Mouse (Mus musculus) kidney, postnatal 14 days (tissue): ENCODE data around the gene Gm21732.
"Not testable (repeated sequence)": the region's sequence is repeated elsewhere in the genome, so short reads cannot be mapped to it uniquely, and the experiment has no call there.

ENCODE experiments used
- DNase-seq: peaks from one replicate; pipeline ENCODE4 v3.0.0; 2022; ENCODE audit warnings: mixed read lengths

Gm21732 gene

GRCm38 (mm10) chrY:38575591-38575990 is at the start of gene Gm21732:
TSS of gene Gm21732 (minus strand) at chrY:38575691.
- not testable (repeated sequence) for DNase-seq
